Mouse (Mus musculus) brain, embryonic 14.5 days (tissue): Measurements from ENCODE around the gene Emilin1.

Experiments used
- CTCF ChIP-seq: fragments of 200-500 bp; IDR thresholded peaks from 2 replicates; pipeline ENCODE4 v1.5.1; 2012; ENCODE audit warnings: inconsistent platforms, mild to moderate bottlenecking, moderate library complexity, borderline replicate concordance; ENCODE audit not compliant: insufficient read depth, insufficient read length; ENCODE audit errors: extremely low read depth
- POLR2A ChIP-seq: fragments of 200-500 bp; IDR thresholded peaks from 2 replicates; pipeline ENCODE4 v1.6.1; 2012; ENCODE audit warnings: mild to moderate bottlenecking, inconsistent platforms, borderline replicate concordance; ENCODE audit not compliant: poor library complexity, insufficient read depth, insufficient read length, severe bottlenecking; ENCODE audit errors: extremely low read depth

GRCm38 (mm10) chr5:30951706-30952105 is 38.5 kb downstream of the Emilin1 start:
- TF ChIP-seq POLR2A = no peak
- TF ChIP-seq CTCF = no peak
